ENCODE assay signal across 9 mouse cellular contexts in genomic region chr5:90338177-90339091, GRCm38 (mm10). TPM values are rescaled to one million over a fixed set of nuclear protein-coding genes. Genes with fewer than 3 reads are reported as not detected.
DNase-seq lines count a peak whose midpoint lies in the region; ATAC-seq lines count a peak whose summit lies in the region.
"Had no signal": no experiment of that assay in that cellular context is flagged by ENCODE, and none has a peak within 500 bp of the region (broad histone marks: within the 10 kb centered on the region; RNA-seq: fewer than 3 reads in every experiment).

No protein-coding gene starts in this region.

- ATAC-seq in granulocyte monocyte progenitor cell, adult 5-6 weeks (replicated peaks; ENCODE audit: poor library complexity, severe bottlenecking): peak; percentile 78
- peak; percentile 66 for ATAC-seq in megakaryocyte progenitor cell, adult 5-6 weeks (replicated peaks; ENCODE audit: poor library complexity)

- DNase-seq in 416B (ENCODE audit: low read depth) (peak; percentile 45), MN1 (ENCODE audit: low spot score) (peak; percentile 56)
- DNase-seq in ovary, postnatal 36 days (ENCODE audit: low spot score): no peak
- DNase-seq in spleen, adult 12 weeks (ENCODE audit: low spot score): no peak
- DNase-seq in cerebellum, adult 9-11 months: no peak
- DNase-seq in frontal cortex, postnatal 36 days (ENCODE audit: low spot score in 2 of 2): no peak
- DNase-seq: cerebellum, adult 11-12 months had no signal

RNA-seq across cellular contexts. Expression of gene Ankrd17, which starts 27.9 kb away (rescaled TPM):
- total RNA-seq in granulocyte monocyte progenitor cell, adult 5-6 weeks (2014; fragmentation: Nextera tagmentation): 86.9 and 98.0 TPM in 2 replicates
- 74.9 and 82.4 TPM in 2 replicates for total RNA-seq in granulocyte monocyte progenitor cell, adult 5-6 weeks (2017)
- total RNA-seq in megakaryocyte progenitor cell, adult 5-6 weeks (2015): 83.2 and 103 TPM in 2 replicates
- total RNA-seq in megakaryocyte progenitor cell, adult 5-6 weeks (2017): 55.3 and 83.6 TPM in 2 replicates

RNA-seq across cellular contexts. Expression of gene Gm9958, which starts 28.6 kb away (rescaled TPM):
- total RNA-seq in granulocyte monocyte progenitor cell, adult 5-6 weeks (2014; fragmentation: Nextera tagmentation): 0.56 and 2.3 TPM in 2 replicates
- 1.5 and 1.9 TPM in 2 replicates for total RNA-seq in granulocyte monocyte progenitor cell, adult 5-6 weeks (2017)
- 2.0 and 4.1 TPM in 2 replicates for total RNA-seq in megakaryocyte progenitor cell, adult 5-6 weeks (2015)
- total RNA-seq in megakaryocyte progenitor cell, adult 5-6 weeks (2017): 1.3 and 2.4 TPM in 2 replicates

Comparison
In these comparisons a context has a peak if more than half of its experiments do, and no peak if none do; other contexts are left out.
1. DNase-seq: peak in 416B (single experiment) and MN1 (single experiment); none in ovary, postnatal 36 days (single experiment), spleen, adult 12 weeks (single experiment), cerebellum, adult 9-11 months (single experiment) and frontal cortex, postnatal 36 days (0 of 2).